Mouse (Mus musculus) telencephalon, adult 2 months (tissue): Measurements from ENCODE around the gene Samd4b.
A peak's percentile ranks its signal among the peaks of the same experiment; 100 is the strongest.

Source experiments
- DNase-seq: peaks from one replicate; pipeline ENCODE4 v3.0.0-alpha.2; 2011; ENCODE audit warnings: low read depth, low spot score

Gene Samd4b

GRCm38 (mm10) chr7:28446446-28446845 lies 151.5 kb downstream of the Samd4b start:
- DNase-seq = no peak

- no peak for DNase-seq
Observed at GRCm38 (mm10) chr7:28444344-28444974, 153.5 kb downstream of the Samd4b start.

- DNase-seq = peak; percentile 15
Observed at GRCm38 (mm10) chr7:28442688-28443087, 155.3 kb downstream of the Samd4b start.

GRCm38 (mm10) chr7:28441776-28442485 lies 156.0 kb downstream of the Samd4b start:
- no peak for DNase-seq

GRCm38 (mm10) chr7:28440739-28441138 lies 157.2 kb downstream of the Samd4b start:
- DNase-seq = peak; percentile 22

- no peak for DNase-seq
Observed at GRCm38 (mm10) chr7:28438771-28439170, 159.2 kb downstream of the Samd4b start.

GRCm38 (mm10) chr7:28437964-28438363 lies 160.0 kb downstream of the Samd4b start:
- DNase-seq = no peak

- peak; percentile 77 for DNase-seq
Observed at GRCm38 (mm10) chr7:28436932-28437570, 160.9 kb downstream of the Samd4b start, which contains the start of gene Gmfg. Gene Gmfg, plus strand, starts transcription at chr7:28437447.

- peak; percentile 100 for DNase-seq
Observed at GRCm38 (mm10) chr7:28436271-28436904, 161.6 kb downstream of the Samd4b start.

- DNase-seq = no peak
Observed at GRCm38 (mm10) chr7:28435660-28436259, 162.2 kb downstream of the Samd4b start.

- no peak for DNase-seq
Observed at GRCm38 (mm10) chr7:28432252-28432651, 165.7 kb downstream of the Samd4b start.

- DNase-seq = no peak
Observed at GRCm38 (mm10) chr7:28430512-28430911, 167.4 kb downstream of the Samd4b start.

GRCm38 (mm10) chr7:28427738-28428137 lies 170.2 kb downstream of the Samd4b start:
- no peak for DNase-seq

GRCm38 (mm10) chr7:28423018-28423417 lies 174.9 kb downstream of the Samd4b start:
- DNase-seq = no peak

- no peak for DNase-seq
Observed at GRCm38 (mm10) chr7:28419416-28419815, 178.5 kb downstream of the Samd4b start.

- peak; percentile 33 for DNase-seq
Observed at GRCm38 (mm10) chr7:28418096-28418670, 179.8 kb downstream of the Samd4b start.

- DNase-seq = no peak
Observed at GRCm38 (mm10) chr7:28417368-28417767, 180.6 kb downstream of the Samd4b start.

- DNase-seq = no peak
Observed at GRCm38 (mm10) chr7:28412826-28413225, 185.1 kb downstream of the Samd4b start.

- no peak for DNase-seq
Observed at GRCm38 (mm10) chr7:28410841-28411475, 187.0 kb downstream of the Samd4b start.

- DNase-seq = no peak
Observed at GRCm38 (mm10) chr7:28401942-28402341, 196.0 kb downstream of the Samd4b start.

GRCm38 (mm10) chr7:28401030-28401429 lies 196.9 kb downstream of the Samd4b start:
- no peak for DNase-seq
